12 mouse cellular contexts compared by ENCODE assay signal in the genomic region with DNA sequence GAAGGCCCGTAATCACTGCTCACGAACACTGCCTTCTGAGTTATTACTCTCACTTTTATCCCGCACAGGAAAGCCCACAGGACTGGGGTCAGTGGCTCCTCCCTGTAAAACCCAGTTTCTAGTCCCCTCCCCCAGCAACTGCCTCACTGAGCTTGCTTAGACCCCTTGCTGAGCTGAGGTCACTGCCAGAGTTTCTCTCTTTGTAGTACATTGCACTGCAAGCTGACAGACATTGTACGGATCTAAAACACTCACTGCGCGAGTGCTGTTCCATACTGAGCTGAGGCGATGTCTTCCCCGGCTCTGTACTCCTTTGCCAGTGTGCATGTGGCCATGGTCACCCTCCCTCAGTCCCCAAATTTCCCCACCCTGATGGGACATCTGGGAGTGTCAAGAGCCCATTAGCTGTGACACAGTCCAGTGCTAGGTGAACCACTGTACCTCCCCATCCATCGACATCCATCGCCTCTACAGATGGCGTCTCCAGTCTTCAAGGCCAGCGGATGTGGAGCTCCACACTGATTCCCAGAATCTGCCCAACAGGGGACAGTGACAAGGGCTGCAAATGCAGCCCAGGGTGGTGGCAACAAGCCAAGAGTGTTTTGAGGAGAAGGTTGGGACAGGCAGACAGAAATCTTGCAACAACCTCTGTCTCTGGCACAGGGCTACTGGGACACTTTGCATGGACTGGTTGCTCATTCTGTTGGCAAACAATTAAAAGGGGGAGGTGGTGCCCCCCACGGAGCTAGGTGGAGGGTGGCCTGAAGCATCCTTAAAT.
DNase-seq lines count a peak whose midpoint lies in the region; ATAC-seq and TF ChIP-seq lines count a peak whose summit lies in the region.
"Had no signal": no experiment of that assay in that cellular context is flagged by ENCODE, and none has a peak within 500 bp of the region (broad histone marks: within the 10 kb centered on the region; RNA-seq: fewer than 3 reads in every experiment).

No protein-coding gene starts in this region.

- H3K4me2 ChIP-seq in heart, embryonic 14.5 days (ENCODE audit: low read length) = no peak overlapping the region
- no peak overlapping the region for H3K4me2 ChIP-seq in hindbrain, postnatal 0 days (ENCODE audit: low read depth, low read length)
- H3K4me2 ChIP-seq: embryonic facial prominence, embryonic 15.5 days had no signal

- WGBS in heart, embryonic 14.5 days = 75% methylated on average over 13 of the region's 13 CpGs
- WGBS in embryonic facial prominence, embryonic 10.5 days = 73% methylated on average over 13 of the region's 13 CpGs
- 41% methylated on average over 13 of the region's 13 CpGs for WGBS in hindbrain, postnatal 0 days

- H3K9me3 ChIP-seq in heart, embryonic 14.5 days (ENCODE audit: control insufficient read depth, low read length) = no peaks in the 10 kb centered on the region
- H3K9me3 ChIP-seq in embryonic facial prominence, embryonic 10.5 days = no peaks in the 10 kb centered on the region
- H3K9me3 ChIP-seq in hindbrain, postnatal 0 days (ENCODE audit: low read length) = no peaks in the 10 kb centered on the region
- H3K9me3 ChIP-seq: embryonic facial prominence, embryonic 15.5 days; megakaryocyte, embryonic 14.5 days had no signal

- ATAC-seq in heart, embryonic 14.5 days (ENCODE audit: insufficient number of reproducible peaks, insufficient read depth, low FRiP score, low read depth) = no peak
- ATAC-seq in hindbrain, postnatal 0 days = peak; percentile 13; the same call in 1 of the 2 replicates
- ATAC-seq: CD4-positive, CD25-positive, alpha-beta regulatory T cell, adult 4 months had no signal

- H3K9ac ChIP-seq in heart, embryonic 14.5 days (ENCODE audit: low read length) = 0 out of 2 replicates have a peak overlapping the region, but pooled peaks have one; percentile 16
- no peak overlapping the region for H3K9ac ChIP-seq in hindbrain, postnatal 0 days (replicated peaks; ENCODE audit: low read length)
- H3K9ac ChIP-seq: embryonic facial prominence, embryonic 15.5 days had no signal

- DNase-seq in heart, adult 9 months (ENCODE audit: low spot score in 2 of 2) = no peak
- DNase-seq in ES-CJ7 (ENCODE audit: low read depth, low spot score) = peak; percentile 31
- DNase-seq in embryonic facial prominence, embryonic 10.5 days (ENCODE audit: low spot score) = no peak
- DNase-seq in hindbrain, postnatal 0 days (ENCODE audit: low spot score) = peak; percentile 46
- DNase-seq in frontal cortex, postnatal 25 days (ENCODE audit: low spot score in 2 of 2) = no peak
- DNase-seq in ovary, postnatal 10 days (ENCODE audit: low spot score) = no peak
- DNase-seq in urinary bladder, adult 2 months (ENCODE audit: low spot score) = no peak
- DNase-seq: gastrocnemius, postnatal 36 days had no signal

- no peaks in the 10 kb centered on the region for H3K27me3 ChIP-seq in heart, embryonic 14.5 days (ENCODE audit: control insufficient read depth, insufficient read depth, low read length)
- no peaks in the 10 kb centered on the region for H3K27me3 ChIP-seq in embryonic facial prominence, embryonic 10.5 days (replicated peaks; ENCODE audit: low read depth, poor library complexity, severe bottlenecking)
- no peaks in the 10 kb centered on the region for H3K27me3 ChIP-seq in hindbrain, postnatal 0 days (ENCODE audit: insufficient read depth, low read length)
- H3K27me3 ChIP-seq: embryonic facial prominence, embryonic 15.5 days had no signal

- H3K4me1 ChIP-seq in heart, embryonic 14.5 days (ENCODE audit: control insufficient read depth in 2 of 2, insufficient read depth in 2 of 2, low read length in 2 of 2) = peaks cover 2 to 8% of the 10 kb centered on the region in 2 experiments; a peak in 2 of 4 replicates
- H3K4me1 ChIP-seq in embryonic facial prominence, embryonic 10.5 days = peaks cover 70% of the 10 kb centered on the region
- H3K4me1 ChIP-seq in hindbrain, postnatal 0 days (ENCODE audit: insufficient read depth, low read length) = peaks cover 12% of the 10 kb centered on the region; the same call in 1 of the 2 replicates

- H3K36me3 ChIP-seq in heart, embryonic 14.5 days (ENCODE audit: control insufficient read depth, insufficient read depth, low read length) = peaks cover 30% of the 10 kb centered on the region
- peaks cover 25% of the 10 kb centered on the region for H3K36me3 ChIP-seq in embryonic facial prominence, embryonic 10.5 days (replicated peaks)
- H3K36me3 ChIP-seq in hindbrain, postnatal 0 days (ENCODE audit: insufficient read depth, low read length) = no peaks in the 10 kb centered on the region

- no peak for TF ChIP-seq CTCF in hindbrain, postnatal 0 days (IDR thresholded peaks at IDR 0.05; ENCODE audit: low read depth)

- H3K4me3 ChIP-seq in heart, embryonic 14.5 days (ENCODE audit: control insufficient read depth in 1 of 2, insufficient read depth in 1 of 2, low read depth in 1 of 2, low read length in 2 of 2) = no peak overlapping the region
- H3K4me3 ChIP-seq in embryonic facial prominence, embryonic 10.5 days = no peak overlapping the region
- no peak overlapping the region for H3K4me3 ChIP-seq in hindbrain, postnatal 0 days (ENCODE audit: low read length)
- H3K4me3 ChIP-seq: embryonic facial prominence, embryonic 15.5 days; megakaryocyte, embryonic 14.5 days had no signal

- H3K27ac ChIP-seq in heart, embryonic 14.5 days (replicated peaks in 1 of 2; ENCODE audit: control insufficient read depth in 1 of 2, insufficient read depth in 1 of 2, low read depth in 2 of 2, low read length in 2 of 2) = no peak overlapping the region
- H3K27ac ChIP-seq in embryonic facial prominence, embryonic 10.5 days (replicated peaks) = peak overlapping the region; percentile 58
- no peak overlapping the region for H3K27ac ChIP-seq in hindbrain, postnatal 0 days
- H3K27ac ChIP-seq: embryonic facial prominence, embryonic 15.5 days had no signal

Comparison
In these comparisons a context has a peak if more than half of its experiments do, and no peak if none do; other contexts are left out.
1. DNase-seq: peak in ES-CJ7 (single experiment) and hindbrain, postnatal 0 days (single experiment); none in heart, adult 9 months (0 of 2), embryonic facial prominence, embryonic 10.5 days (single experiment), frontal cortex, postnatal 25 days (0 of 2), ovary, postnatal 10 days (single experiment) and urinary bladder, adult 2 months (single experiment).